Mouse (Mus musculus): Measurements from ENCODE around the gene Fyco1. TPM values are rescaled to one million over a fixed set of nuclear protein-coding genes. Genes with fewer than 3 reads are reported as not detected.
"Not testable (repeated sequence)": the region's sequence is repeated elsewhere in the genome, so short reads cannot be mapped to it uniquely, and the experiment has no call there.

The Fyco1 gene
- polyA plus RNA-seq, 1 experiment from 2014 or later, result 15.2 TPM

DNA sequence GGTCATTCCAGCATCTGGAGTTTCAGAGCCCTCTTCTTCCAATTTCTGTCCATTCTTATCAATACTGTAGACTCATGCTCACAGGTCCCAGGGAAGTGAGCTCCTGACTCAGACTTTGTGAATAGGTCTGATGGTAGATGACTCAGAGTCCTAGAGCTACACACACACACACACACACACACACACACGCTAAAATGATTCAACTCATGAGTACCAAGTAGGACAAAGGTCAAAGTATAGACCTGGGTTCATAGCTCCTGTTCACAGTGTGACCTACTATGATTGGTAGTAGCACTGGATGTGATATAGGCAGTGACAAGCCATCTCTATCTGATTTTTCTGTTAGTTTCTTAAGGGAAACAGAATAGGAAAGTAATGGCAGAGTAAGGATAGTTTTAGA lies 83.3 kb downstream of the Fyco1 start:
- Histone ChIP-seq H3K27me3 (0 out of 2 replicates have a peak, but pooled peaks cover 7% of the 10 kb centered on the region), H3K4me2 (no peak overlapping the region), H3K36me3 (no peaks in the 10 kb centered on the region), H3K9me3 (no peaks in the 10 kb centered on the region), H3K4me3 (replicated peaks) (no peak overlapping the region), H3K27ac (no peak overlapping the region), H3K4me1 (replicated peaks) (no peaks in the 10 kb centered on the region), H3K9ac (replicated peaks) (no peak overlapping the region)
- no peak for ATAC-seq (ENCODE audit: insufficient number of reproducible peaks, insufficient read depth, low FRiP score, low TSS enrichment, low read depth)
- WGBS, result 79% methylated on average over 1 of the region's 1 CpGs

DNA sequence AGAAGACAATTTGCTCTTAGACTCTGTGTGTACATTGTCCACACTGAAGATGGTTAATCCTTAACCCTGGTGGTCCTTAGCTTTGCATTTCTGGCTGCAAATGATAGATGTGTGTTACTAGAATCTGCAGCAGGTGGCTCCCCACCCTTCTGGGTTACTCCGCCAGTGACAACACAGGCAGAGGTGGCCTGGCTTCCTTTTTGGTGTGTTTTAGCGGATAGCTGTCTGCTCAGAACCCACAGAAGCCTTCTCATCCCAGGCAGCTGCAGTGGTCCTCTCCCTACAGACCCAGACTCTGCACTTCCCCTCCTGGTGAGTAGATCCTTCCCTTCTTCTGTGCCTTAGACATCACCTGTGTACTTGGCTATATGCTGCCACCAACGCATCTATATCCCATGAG lies 84.7 kb downstream of the Fyco1 start:
- Histone ChIP-seq H3K9me3 (no peaks in the 10 kb centered on the region), H3K27me3 (0 out of 2 replicates have a peak, but pooled peaks cover 7% of the 10 kb centered on the region), H3K4me1 (replicated peaks) (no peaks in the 10 kb centered on the region), H3K4me3 (replicated peaks) (no peak overlapping the region), H3K4me2 (no peak overlapping the region), H3K9ac (replicated peaks) (no peak overlapping the region), H3K27ac (no peak overlapping the region), H3K36me3 (no peaks in the 10 kb centered on the region)
- no peak for ATAC-seq (ENCODE audit: insufficient number of reproducible peaks, insufficient read depth, low FRiP score, low TSS enrichment, low read depth)
- 84% methylated on average over 3 of the region's 3 CpGs for WGBS

DNA sequence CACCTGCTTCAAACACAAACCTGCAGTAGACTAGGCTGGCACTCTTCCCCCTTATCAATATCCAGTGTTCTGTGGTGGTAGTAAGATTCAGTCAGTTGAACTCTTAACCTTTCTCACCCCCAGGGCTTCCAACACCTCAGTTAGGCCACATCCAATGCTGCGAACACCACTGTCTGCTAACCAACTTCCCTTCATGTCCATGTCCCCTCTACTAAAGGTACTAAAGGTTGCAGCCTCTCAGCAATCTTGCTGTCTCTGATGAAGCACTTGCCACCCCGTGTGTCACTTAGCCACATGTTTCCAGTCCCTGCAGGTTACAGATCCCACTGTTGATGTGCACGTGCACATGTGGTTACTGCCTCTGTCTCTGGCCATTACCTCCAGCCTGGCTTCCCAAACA lies 87.9 kb downstream of the Fyco1 start:
- H3K4me1 ChIP-seq (replicated peaks), result no peaks in the 10 kb centered on the region
- no peak overlapping the region for H3K4me2 ChIP-seq
- H3K4me3 ChIP-seq (replicated peaks), result no peak overlapping the region
- H3K9me3 ChIP-seq, result no peaks in the 10 kb centered on the region
- H3K9ac ChIP-seq (replicated peaks), result no peak overlapping the region
- ATAC-seq (ENCODE audit: insufficient number of reproducible peaks, insufficient read depth, low FRiP score, low TSS enrichment, low read depth), result no peak
- no peaks in the 10 kb centered on the region for H3K36me3 ChIP-seq
- 66% methylated on average over 3 of the region's 3 CpGs for WGBS
- H3K27ac ChIP-seq, result no peak overlapping the region
- H3K27me3 ChIP-seq, result no peaks in the 10 kb centered on the region

- no peak overlapping the region for H3K27ac ChIP-seq
- WGBS, result 87% methylated on average over 4 of the region's 4 CpGs
- no peaks in the 10 kb centered on the region for H3K9me3 ChIP-seq
- H3K36me3 ChIP-seq, result no peaks in the 10 kb centered on the region
- no peak overlapping the region for H3K9ac ChIP-seq (replicated peaks)
- no peak overlapping the region for H3K4me3 ChIP-seq (replicated peaks)
- no peaks in the 10 kb centered on the region for H3K4me1 ChIP-seq (replicated peaks)
- ATAC-seq (ENCODE audit: insufficient number of reproducible peaks, insufficient read depth, low FRiP score, low TSS enrichment, low read depth), result no peak
- H3K4me2 ChIP-seq, result no peak overlapping the region
- H3K27me3 ChIP-seq, result no peaks in the 10 kb centered on the region
Measured at GRCm38 (mm10) chr9:123762886-123763285, 88.8 kb downstream of the Fyco1 start.

DNA sequence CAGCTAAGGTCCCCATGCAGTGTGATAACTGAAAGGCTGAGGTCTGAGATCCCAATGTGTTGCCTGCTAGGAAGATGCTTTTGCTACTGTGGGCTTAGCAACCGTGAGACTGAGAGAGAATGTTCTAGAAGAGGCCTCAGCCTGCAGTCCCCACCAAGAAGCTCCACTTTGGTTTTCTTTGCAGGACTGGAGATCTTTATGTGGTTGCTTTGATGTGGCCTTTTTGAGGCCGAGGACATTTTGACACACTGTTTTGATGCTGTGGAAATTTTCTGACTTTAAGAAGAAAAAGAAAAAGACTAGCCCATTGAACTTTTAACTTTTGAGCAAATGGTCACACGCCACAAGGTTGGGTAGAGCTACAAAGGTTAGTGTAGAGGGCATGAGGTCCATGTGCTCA lies 90.9 kb downstream of the Fyco1 start:
- Histone ChIP-seq H3K27ac (no peak overlapping the region), H3K36me3 (no peaks in the 10 kb centered on the region), H3K4me1 (replicated peaks) (no peaks in the 10 kb centered on the region), H3K9me3 (no peaks in the 10 kb centered on the region), H3K4me2 (no peak overlapping the region), H3K9ac (replicated peaks) (no peak overlapping the region), H3K4me3 (replicated peaks) (no peak overlapping the region), H3K27me3 (no peaks in the 10 kb centered on the region)
- ATAC-seq (ENCODE audit: insufficient number of reproducible peaks, insufficient read depth, low FRiP score, low TSS enrichment, low read depth), result no peak
- 88% methylated on average over 3 of the region's 3 CpGs for WGBS

GRCm38 (mm10) chr9:123758645-123759044 lies 93.1 kb downstream of the Fyco1 start:
- Histone ChIP-seq H3K4me3 (replicated peaks) (no peak overlapping the region), H3K9ac (replicated peaks) (no peak overlapping the region), H3K36me3 (no peaks in the 10 kb centered on the region), H3K27me3 (no peaks in the 10 kb centered on the region), H3K4me1 (replicated peaks) (no peaks in the 10 kb centered on the region), H3K4me2 (no peak overlapping the region), H3K9me3 (no peaks in the 10 kb centered on the region), H3K27ac (no peak overlapping the region)
- ATAC-seq (ENCODE audit: insufficient number of reproducible peaks, insufficient read depth, low FRiP score, low TSS enrichment, low read depth), result no peak
- 71% methylated on average over 4 of the region's 4 CpGs for WGBS

- no peaks in the 10 kb centered on the region for H3K36me3 ChIP-seq
- H3K27me3 ChIP-seq, result no peaks in the 10 kb centered on the region
Measured at GRCm38 (mm10) chr9:123758156-123758555, 93.5 kb downstream of the Fyco1 start.

DNA sequence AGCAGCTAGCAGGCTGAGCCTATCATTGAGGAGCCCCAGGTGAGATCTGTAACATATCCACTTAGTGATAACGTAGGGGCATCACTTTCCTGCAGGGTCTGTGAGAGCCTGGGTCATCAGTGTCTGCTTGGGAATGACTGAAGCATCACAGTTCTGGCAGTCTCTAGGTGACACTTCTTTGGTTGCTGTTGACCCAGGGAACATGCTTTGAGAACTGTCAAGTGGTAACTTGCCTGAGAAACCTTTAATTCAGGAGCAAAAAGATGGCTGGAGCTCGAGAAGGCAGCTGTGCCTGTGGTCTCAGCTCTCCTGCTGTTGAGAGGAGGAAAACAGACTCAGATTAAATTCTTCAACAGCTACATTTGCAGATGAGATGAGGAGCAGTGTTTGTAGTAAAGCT lies 94.4 kb downstream of the Fyco1 start:
- Histone ChIP-seq H3K4me3 (replicated peaks) (no peak overlapping the region), H3K9ac (replicated peaks) (no peak overlapping the region), H3K27ac (no peak overlapping the region), H3K36me3 (no peaks in the 10 kb centered on the region), H3K4me1 (replicated peaks) (no peaks in the 10 kb centered on the region), H3K4me2 (no peak overlapping the region), H3K27me3 (no peaks in the 10 kb centered on the region), H3K9me3 (no peaks in the 10 kb centered on the region)
- ATAC-seq (ENCODE audit: insufficient number of reproducible peaks, insufficient read depth, low FRiP score, low TSS enrichment, low read depth), result no peak
- 57% methylated on average over 2 of the region's 2 CpGs for WGBS

More at GRCm38 (mm10) chr9:123758156-123758555, 93.5 kb downstream of the Fyco1 start:
- ATAC-seq (ENCODE audit: insufficient number of reproducible peaks, insufficient read depth, low FRiP score, low TSS enrichment, low read depth), result no peak
- no peak overlapping the region for H3K4me2 ChIP-seq
- H3K9ac ChIP-seq (replicated peaks), result no peak overlapping the region
- 82% methylated on average over 1 of the region's 1 CpGs for WGBS
- no peaks in the 10 kb centered on the region for H3K4me1 ChIP-seq (replicated peaks)
- no peak overlapping the region for H3K4me3 ChIP-seq (replicated peaks)
- no peaks in the 10 kb centered on the region for H3K9me3 ChIP-seq
- H3K27ac ChIP-seq, result no peak overlapping the region

- H3K4me3 ChIP-seq (replicated peaks), result no peak overlapping the region
- 77% methylated on average over 3 of the region's 3 CpGs for WGBS
- H3K27ac ChIP-seq, result no peak overlapping the region
- H3K4me1 ChIP-seq (replicated peaks), result no peaks in the 10 kb centered on the region
- no peaks in the 10 kb centered on the region for H3K9me3 ChIP-seq
- ATAC-seq (ENCODE audit: insufficient number of reproducible peaks, insufficient read depth, low FRiP score, low TSS enrichment, low read depth), result no peak
- no peak overlapping the region for H3K4me2 ChIP-seq
- H3K9ac ChIP-seq (replicated peaks), result no peak overlapping the region
- H3K36me3 ChIP-seq, result no peaks in the 10 kb centered on the region
- no peaks in the 10 kb centered on the region for H3K27me3 ChIP-seq
Measured at GRCm38 (mm10) chr9:123756752-123757151, 94.9 kb downstream of the Fyco1 start.

DNA sequence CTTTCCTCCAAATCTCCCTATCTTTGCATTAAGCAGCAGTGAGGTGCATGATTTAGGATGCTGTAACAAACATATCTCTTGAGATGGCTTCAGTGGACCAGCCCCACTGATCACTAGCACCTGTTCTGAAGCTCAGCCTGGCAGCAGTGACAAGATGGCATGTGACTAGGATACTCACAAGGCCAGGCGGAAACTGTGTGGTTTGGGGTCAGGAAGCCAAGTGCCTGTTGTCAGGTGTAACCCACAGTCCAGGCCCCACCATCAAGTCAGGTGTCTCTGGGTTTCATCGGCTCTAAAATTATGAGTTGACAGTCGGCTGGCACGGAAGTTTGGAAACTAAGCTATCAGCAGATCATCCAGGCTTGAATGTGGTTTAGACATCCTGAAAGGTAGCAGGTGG lies 97.4 kb downstream of the Fyco1 start:
- H3K4me1 ChIP-seq (replicated peaks), result no peaks in the 10 kb centered on the region
- H3K9ac ChIP-seq (replicated peaks), result no peak overlapping the region
- H3K27ac ChIP-seq, result no peak overlapping the region
- H3K36me3 ChIP-seq, result no peaks in the 10 kb centered on the region
- no peak overlapping the region for H3K4me2 ChIP-seq
- no peak overlapping the region for H3K4me3 ChIP-seq (replicated peaks)
- WGBS, result 84% methylated on average over 4 of the region's 4 CpGs
- no peak for ATAC-seq (ENCODE audit: insufficient number of reproducible peaks, insufficient read depth, low FRiP score, low TSS enrichment, low read depth)
- H3K9me3 ChIP-seq, result no peaks in the 10 kb centered on the region
- H3K27me3 ChIP-seq, result no peaks in the 10 kb centered on the region

GRCm38 (mm10) chr9:123749687-123750086 lies 102.0 kb downstream of the Fyco1 start:
- not testable (repeated sequence) for ATAC-seq (ENCODE audit: insufficient number of reproducible peaks, insufficient read depth, low FRiP score, low TSS enrichment, low read depth); H3K9me3 ChIP-seq

GRCm38 (mm10) chr9:123740799-123741198 lies 110.9 kb downstream of the Fyco1 start:
- no peak for ATAC-seq (ENCODE audit: insufficient number of reproducible peaks, insufficient read depth, low FRiP score, low TSS enrichment, low read depth)
- 84% methylated on average over 4 of the region's 4 CpGs for WGBS
- H3K4me3 ChIP-seq (replicated peaks), result no peak overlapping the region

More at GRCm38 (mm10) chr9:123749687-123750086, 102.0 kb downstream of the Fyco1 start:
- WGBS, result 94% methylated on average over 8 of the region's 8 CpGs
- H3K27me3 ChIP-seq; H3K4me1 ChIP-seq (replicated peaks); H3K27ac ChIP-seq; H3K4me3 ChIP-seq (replicated peaks); H3K4me2 ChIP-seq; H3K36me3 ChIP-seq; H3K9ac ChIP-seq (replicated peaks): not testable (repeated sequence)

More at GRCm38 (mm10) chr9:123740799-123741198, 110.9 kb downstream of the Fyco1 start:
- no peak overlapping the region for H3K27ac ChIP-seq
- no peaks in the 10 kb centered on the region for H3K36me3 ChIP-seq
- no peaks in the 10 kb centered on the region for H3K9me3 ChIP-seq
- no peaks in the 10 kb centered on the region for H3K27me3 ChIP-seq
- H3K9ac ChIP-seq (replicated peaks), result no peak overlapping the region
- H3K4me1 ChIP-seq (replicated peaks), result no peaks in the 10 kb centered on the region
- H3K4me2 ChIP-seq, result no peak overlapping the region
